Mouse (Mus musculus): Measurements from ENCODE around the gene Dcaf4.

GRCm38 (mm10) chr12:83494196-83494595 lies 26.1 kb upstream of the Dcaf4 start:
- TF ChIP-seq MYOG (IDR thresholded peaks at IDR 0.05; ENCODE audit: control insufficient read depth in 1 of 3, insufficient read depth in 1 of 3, insufficient read length in 2 of 3, low read depth in 2 of 3) (no peak), POLR2A (IDR thresholded peaks at IDR 0.05; ENCODE audit: insufficient read length, low read depth) (no peak), USF1 (IDR thresholded peaks at IDR 0.05; ENCODE audit: low read depth) (no peak), POLR2AphosphoS2 (IDR thresholded peaks at IDR 0.05; ENCODE audit: insufficient read length, low read depth) (no peak), E2F4 (IDR thresholded peaks at IDR 0.05; ENCODE audit: insufficient read depth) (no peak), MYOD1 (IDR thresholded peaks at IDR 0.05; ENCODE audit: control insufficient read depth in 1 of 3, insufficient read length in 2 of 3, low read depth in 2 of 3) (no peak), SRF (IDR thresholded peaks at IDR 0.05; ENCODE audit: control insufficient read depth, insufficient read length, low read depth) (no peak), CEBPB (IDR thresholded peaks at IDR 0.05; ENCODE audit: insufficient read depth, poor library complexity, severe bottlenecking) (no peak), MAX (IDR thresholded peaks at IDR 0.05; ENCODE audit: low read depth) (no peak)

All from myocyte (in vitro differentiated cells).